Mouse (Mus musculus) C2C12 (cell line): ENCODE data around the gene Cnst. TPM values are rescaled to one million over a fixed set of nuclear protein-coding genes. Genes with fewer than 3 reads are reported as not detected.

Source experiments
- H3K27me3 ChIP-seq: one replicate; pipeline ENCODE4 v1.6.1; 2011; ENCODE audit not compliant: control insufficient read depth, insufficient read depth, insufficient read length
- H3K36me3 ChIP-seq: one replicate; pipeline ENCODE4 v1.6.1; 2011; ENCODE audit not compliant: control insufficient read depth, insufficient read depth
- H3K4me3 ChIP-seq: one replicate; pipeline ENCODE4 v1.5.1; 2011; ENCODE audit warnings: mild to moderate bottlenecking, control low read depth; ENCODE audit not compliant: poor library complexity, insufficient read depth, severe bottlenecking
- H3K79me2 ChIP-seq: one replicate; pipeline ENCODE4 v1.6.1; 2011; ENCODE audit not compliant: control insufficient read depth, insufficient read depth
- H3K79me3 ChIP-seq: one replicate; pipeline ENCODE4 v1.6.1; 2011; ENCODE audit warnings: low read depth, control low read depth
- H3ac ChIP-seq: one replicate; pipeline ENCODE3; 2011; ENCODE audit warnings: low read depth; ENCODE audit not compliant: control insufficient read depth, insufficient read length
- CEBPB ChIP-seq: IDR thresholded peaks from one replicate; pipeline ENCODE4 v1.6.1; 2011; ENCODE audit warnings: low read depth, mild to moderate bottlenecking, control low read depth, moderate library complexity
- CTCF ChIP-seq: IDR thresholded peaks from one replicate; pipeline ENCODE4 v1.5.1; 2011; ENCODE audit not compliant: control insufficient read depth, insufficient read depth, insufficient read length
- FOSL1 ChIP-seq: IDR thresholded peaks from one replicate; pipeline ENCODE4 v1.8.0; 2011; ENCODE audit warnings: mild to moderate bottlenecking, low read length; ENCODE audit not compliant: poor library complexity, insufficient read depth, severe bottlenecking
- MAX ChIP-seq: IDR thresholded peaks from one replicate; pipeline ENCODE4 v1.6.1; 2011; ENCODE audit warnings: mild to moderate bottlenecking, control low read depth
- MYOD1 ChIP-seq: IDR thresholded peaks from one replicate; pipeline ENCODE4 v1.6.1; 2011; ENCODE audit warnings: low read depth; ENCODE audit not compliant: control insufficient read depth, insufficient read length
- MYOG ChIP-seq: IDR thresholded peaks from one replicate; pipeline ENCODE4 v1.6.1; 2011; ENCODE audit not compliant: control insufficient read depth, insufficient read length; ENCODE audit errors: extremely low read depth
- USF1 ChIP-seq: IDR thresholded peaks from one replicate; pipeline ENCODE4 v1.6.1; 2011; ENCODE audit warnings: low read depth, mild to moderate bottlenecking, control low read depth, moderate library complexity
- polyA plus RNA-seq: library from polyadenylated mRNA; unstranded; fragments of >200 nt; fragmentation: generic; extraction: Trizol; gene quantifications from one replicate; pipeline ENCODE4 v1.2.1, GENCODE M21; 2012; ENCODE audit warnings: missing spikeins

The Cnst gene
- polyA plus RNA-seq, 1 experiment = 7.7 TPM

DNA sequence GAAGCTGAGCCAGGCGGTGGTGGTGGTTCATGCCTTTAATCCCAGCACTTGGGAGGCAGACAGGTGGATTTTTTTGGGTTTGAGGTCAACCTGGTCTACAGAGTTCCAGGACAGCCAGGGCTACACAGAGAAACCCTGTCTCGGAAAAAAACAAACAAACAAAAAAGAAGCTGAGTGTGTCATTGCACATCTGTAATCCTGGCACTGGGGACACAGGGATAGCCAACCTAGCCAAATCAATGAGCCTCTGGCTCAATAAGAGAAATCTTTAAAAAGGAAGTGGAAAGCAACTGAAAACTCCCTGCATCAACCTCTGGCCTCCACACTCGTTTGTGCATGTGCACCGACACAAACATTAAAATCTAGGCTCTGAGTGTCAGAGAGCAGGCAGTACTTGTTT lies 25.5 kb downstream of the Cnst start:
- TF ChIP-seq USF1 = no peak
- no peak for TF ChIP-seq MYOD1
- no peak for TF ChIP-seq CEBPB
- no peak for TF ChIP-seq CTCF
- no peak for TF ChIP-seq FOSL1
- no peak for TF ChIP-seq MYOG
- no peak for TF ChIP-seq MAX
- H3K79me2 ChIP-seq = peaks cover 34% of the 10 kb centered on the region

DNA sequence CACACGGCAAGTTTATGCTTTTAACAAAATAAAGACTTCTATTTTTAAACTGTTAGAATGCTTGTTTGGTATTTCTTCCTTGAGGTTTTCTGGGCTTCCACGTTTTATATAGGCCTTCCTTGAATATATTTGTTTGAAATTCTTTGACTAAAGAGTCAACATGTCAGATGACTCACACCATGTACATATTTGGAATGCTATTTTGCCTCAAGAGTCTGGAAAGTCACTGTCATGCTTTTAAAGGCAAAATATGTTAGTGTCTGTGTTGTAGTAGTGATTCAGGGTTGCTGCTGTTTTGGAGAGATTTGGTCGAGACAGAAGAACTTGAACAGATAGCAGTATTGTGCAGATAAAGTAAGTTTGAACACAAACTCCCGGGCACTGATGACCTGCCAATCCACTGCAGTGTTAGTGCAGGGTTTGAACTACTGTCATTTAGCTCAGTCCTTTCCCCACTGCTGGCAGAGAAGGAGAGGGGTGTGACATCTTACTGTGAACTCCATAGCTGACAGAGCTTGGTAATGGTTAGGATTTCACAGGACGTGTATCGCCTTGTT lies 27.6 kb downstream of the Cnst start:
- H3ac ChIP-seq = no peak overlapping the region
- TF ChIP-seq MAX (no peak), FOSL1 (peak; percentile 5), MYOD1 (no peak), USF1 (no peak), CEBPB (no peak)
- H3K27me3 ChIP-seq = no peaks in the 10 kb centered on the region
- H3K4me3 ChIP-seq = no peak overlapping the region
- no peaks in the 10 kb centered on the region for H3K36me3 ChIP-seq
- peaks cover 6% of the 10 kb centered on the region for H3K79me3 ChIP-seq
- peaks cover 18% of the 10 kb centered on the region for H3K79me2 ChIP-seq

More for the DNA sequence above, 25.5 kb downstream of the Cnst start:
- peaks cover 6% of the 10 kb centered on the region for H3K79me3 ChIP-seq
- no peaks in the 10 kb centered on the region for H3K36me3 ChIP-seq
- H3ac ChIP-seq = no peak overlapping the region
- H3K4me3 ChIP-seq = no peak overlapping the region
- no peaks in the 10 kb centered on the region for H3K27me3 ChIP-seq

DNA sequence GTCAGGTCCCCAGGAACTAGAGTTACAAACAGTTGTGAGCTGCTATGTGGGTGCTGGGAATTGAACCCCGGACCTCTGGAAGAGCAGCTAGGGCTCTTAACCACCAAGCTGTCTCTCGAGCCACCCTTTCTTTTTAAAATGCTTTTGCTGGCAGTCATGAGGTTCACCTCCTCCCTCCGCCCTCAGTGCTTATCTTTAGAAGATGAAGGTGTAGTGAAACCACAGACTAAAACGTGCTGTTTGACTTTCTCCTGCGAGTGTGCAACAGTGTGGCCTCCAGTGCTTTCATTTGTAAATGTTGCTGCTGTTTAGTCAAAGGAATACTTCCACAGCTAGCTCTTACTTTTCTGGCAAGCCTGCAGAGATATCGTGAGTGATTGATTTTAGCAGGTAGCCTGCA lies 32.5 kb downstream of the Cnst start:
- H3K36me3 ChIP-seq = no peaks in the 10 kb centered on the region
- no peak overlapping the region for H3ac ChIP-seq
- H3K4me3 ChIP-seq = no peak overlapping the region
- no peak for TF ChIP-seq USF1
- TF ChIP-seq MYOD1 = no peak
- no peak for TF ChIP-seq CEBPB
- TF ChIP-seq CTCF = no peak
- no peak for TF ChIP-seq MAX
- TF ChIP-seq FOSL1 = no peak
- no peak for TF ChIP-seq MYOG
- H3K27me3 ChIP-seq = no peaks in the 10 kb centered on the region
- no peaks in the 10 kb centered on the region for H3K79me2 ChIP-seq
- no peaks in the 10 kb centered on the region for H3K79me3 ChIP-seq

DNA sequence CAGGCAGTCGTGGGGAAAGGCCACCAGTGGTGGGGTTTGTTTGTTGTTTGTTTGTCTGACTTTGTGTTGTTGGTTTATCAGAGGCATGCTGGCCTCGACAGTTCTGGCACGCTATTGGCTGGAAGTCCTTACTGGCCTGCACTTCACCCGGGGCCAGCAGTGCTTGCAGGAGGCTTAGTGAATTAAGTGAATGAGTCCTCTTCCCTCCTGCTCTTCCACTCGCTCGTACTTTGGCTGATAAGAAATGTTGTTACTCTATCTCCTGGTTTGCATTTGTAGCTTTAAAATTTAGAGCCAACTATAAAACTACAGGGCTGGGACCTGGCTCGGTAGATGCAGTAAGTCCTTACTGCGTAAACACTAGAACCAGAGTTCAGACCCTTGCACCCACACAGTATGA lies 34.0 kb downstream of the Cnst start:
- Histone ChIP-seq H3K27me3 (no peaks in the 10 kb centered on the region), H3K79me3 (no peaks in the 10 kb centered on the region), H3K79me2 (no peaks in the 10 kb centered on the region), H3ac (no peak overlapping the region), H3K4me3 (no peak overlapping the region), H3K36me3 (no peaks in the 10 kb centered on the region)
- TF ChIP-seq CTCF (no peak), MAX (no peak), CEBPB (no peak), MYOD1 (no peak), FOSL1 (no peak), MYOG (no peak), USF1 (no peak)

DNA sequence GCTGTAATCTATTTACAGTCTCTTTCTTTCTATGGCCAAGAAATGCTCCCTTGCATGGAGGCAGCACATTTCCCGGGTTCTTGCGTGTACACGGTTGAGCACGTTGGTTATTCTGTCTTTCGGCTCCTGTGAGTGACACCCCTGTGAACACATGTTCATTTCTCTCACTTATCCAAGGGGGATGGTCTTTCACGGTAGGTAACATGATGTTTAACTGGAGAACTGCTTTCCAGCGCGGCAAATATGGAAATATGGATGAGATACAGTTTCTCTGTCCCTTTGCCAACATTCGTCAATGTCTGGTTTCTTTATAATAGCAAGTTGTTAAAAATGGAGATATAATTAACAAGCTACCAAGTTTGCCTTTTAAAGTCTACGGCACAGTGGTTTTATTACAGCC lies 35.3 kb downstream of the Cnst start:
- H3K36me3 ChIP-seq = no peaks in the 10 kb centered on the region
- no peaks in the 10 kb centered on the region for H3K79me2 ChIP-seq
- H3K79me3 ChIP-seq = no peaks in the 10 kb centered on the region
- H3ac ChIP-seq = no peak overlapping the region
- H3K4me3 ChIP-seq = no peak overlapping the region
- H3K27me3 ChIP-seq = no peaks in the 10 kb centered on the region
- TF ChIP-seq MYOG (no peak), MAX (no peak), CTCF (no peak), USF1 (no peak), CEBPB (no peak), FOSL1 (no peak), MYOD1 (no peak)

DNA sequence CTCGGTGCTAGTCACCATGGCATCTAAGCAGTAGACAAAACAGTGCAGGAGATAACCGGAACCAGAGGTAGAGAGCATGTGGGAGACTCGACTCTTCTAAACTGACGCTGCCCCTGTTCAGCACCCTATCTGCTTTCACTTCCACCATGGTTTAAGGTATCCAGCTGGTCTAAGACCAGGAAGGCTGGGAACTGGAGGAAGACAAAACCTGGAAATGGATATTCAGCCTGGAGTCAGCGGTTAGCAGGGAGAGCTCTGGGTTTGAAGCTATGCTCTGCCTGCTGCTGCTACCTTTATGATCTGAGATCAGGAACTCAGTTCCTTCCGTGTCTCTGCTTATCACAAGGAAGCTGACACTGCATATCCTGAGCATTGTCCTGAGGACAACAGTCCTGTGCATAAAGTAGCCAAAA lies 35.9 kb downstream of the Cnst start:
- Histone ChIP-seq H3K27me3 (no peaks in the 10 kb centered on the region), H3ac (no peak overlapping the region), H3K79me3 (no peaks in the 10 kb centered on the region), H3K4me3 (no peak overlapping the region), H3K36me3 (no peaks in the 10 kb centered on the region), H3K79me2 (no peaks in the 10 kb centered on the region)
- TF ChIP-seq CTCF (no peak), MAX (no peak), FOSL1 (no peak), MYOD1 (no peak), USF1 (no peak), MYOG (no peak), CEBPB (no peak)
